Mouse (Mus musculus): ENCODE measurements around the gene Gm49318. TPM values are rescaled to one million over a fixed set of nuclear protein-coding genes. Genes with fewer than 3 reads are reported as not detected.

Gene Gm49318
- polyA plus RNA-seq, 1 experiment from 2014 or later: not detected

DNA sequence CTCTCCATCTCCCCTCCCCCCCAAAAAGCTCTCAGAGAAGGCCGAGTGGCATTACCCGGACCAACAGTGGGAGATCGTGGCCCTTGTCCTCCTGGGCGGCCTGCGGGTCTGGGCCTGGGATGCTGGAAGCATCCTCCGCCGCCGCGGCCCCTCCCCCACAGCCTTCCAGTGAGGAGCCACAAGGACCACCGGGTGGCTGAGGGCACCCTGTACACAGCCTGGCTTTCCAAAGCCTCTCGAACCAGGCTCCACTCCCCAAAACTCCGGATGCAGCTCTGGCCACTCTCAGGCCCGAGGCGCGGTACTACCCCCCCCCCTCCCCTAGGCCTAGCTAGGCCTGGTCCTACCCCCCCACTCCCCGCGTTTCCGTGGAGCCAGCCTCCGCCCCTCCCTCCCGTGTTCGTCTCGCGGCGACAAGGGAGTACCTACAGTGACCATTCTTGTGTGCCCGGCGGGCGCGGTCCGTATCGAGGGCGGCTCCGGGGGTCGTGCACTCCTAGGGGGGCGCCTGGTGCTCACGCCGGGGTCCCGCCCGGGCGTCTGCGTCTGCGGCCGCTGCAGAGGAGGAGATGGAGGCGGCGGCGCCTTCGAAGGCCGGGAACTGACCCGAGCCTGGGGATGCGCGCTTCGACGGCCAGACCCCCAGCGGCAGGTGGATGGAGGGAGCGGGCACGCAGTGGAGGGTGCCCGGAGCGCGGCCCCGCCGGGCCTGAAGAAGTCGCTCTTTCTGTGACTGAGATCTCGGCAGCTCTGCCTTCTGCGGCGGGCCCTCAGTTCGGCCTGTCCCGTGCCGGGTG, 19.7 kb downstream of the Gm49318 start:
- no peaks in the 10 kb centered on the region for H3K9me3 ChIP-seq (ENCODE audit: control insufficient read depth, low read length)
- H3K36me3 ChIP-seq (ENCODE audit: control insufficient read depth, insufficient read depth, low read length): no peaks in the 10 kb centered on the region
- peaks cover 26% of the 10 kb centered on the region for H3K4me1 ChIP-seq (ENCODE audit: control insufficient read depth, insufficient read depth, low read length)
- peak overlapping the region; percentile 93 for H3K9ac ChIP-seq (replicated peaks; ENCODE audit: low read depth, low read length)
- H3K27ac ChIP-seq (ENCODE audit: low read depth, low read length): peak overlapping the region; percentile 94
- WGBS: under 1% methylated on average over 65 of the region's 67 CpGs
- peak; percentile 47 for ATAC-seq (ENCODE audit: low read depth)
- peak overlapping the region; percentile 74 for H3K4me2 ChIP-seq (ENCODE audit: low read depth, low read length)
- no peaks in the 10 kb centered on the region; the same call in 1 of the 2 replicates for H3K27me3 ChIP-seq (ENCODE audit: control insufficient read depth, insufficient read depth, low read length)
- H3K4me3 ChIP-seq (ENCODE audit: low read depth, low read length): peak overlapping the region; percentile 92

DNA sequence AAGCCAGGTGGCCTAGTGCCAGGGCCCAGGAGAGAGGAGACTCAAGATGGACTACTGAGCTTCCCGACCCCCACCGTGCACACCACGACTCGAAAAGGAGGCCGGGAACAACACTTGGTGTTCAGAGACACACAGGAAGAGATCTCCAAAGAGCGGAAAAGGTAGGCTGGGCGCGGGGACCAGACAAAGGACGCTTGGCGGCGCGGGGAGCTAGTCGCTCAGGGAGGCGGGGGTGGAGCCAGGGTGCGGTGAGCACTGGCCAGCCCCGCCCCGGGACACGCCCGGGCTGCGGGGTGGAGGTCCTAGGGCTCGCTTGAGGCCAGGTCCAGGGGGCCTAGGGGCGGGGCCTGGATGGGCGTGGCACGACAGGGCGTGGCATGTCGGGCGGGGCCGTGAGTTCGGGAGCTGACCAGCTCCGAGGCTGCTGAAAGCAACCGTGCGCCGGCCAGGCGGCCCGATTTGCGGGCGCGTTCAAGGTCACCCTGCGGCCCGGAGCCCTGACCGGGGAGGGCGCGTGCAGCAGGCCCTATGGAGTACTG, 20.6 kb downstream of the Gm49318 start:
- Histone ChIP-seq H3K9ac (replicated peaks; ENCODE audit: low read depth, low read length) (peak overlapping the region; percentile 93), H3K4me1 (ENCODE audit: control insufficient read depth, insufficient read depth, low read length) (peaks cover 26% of the 10 kb centered on the region), H3K4me2 (ENCODE audit: low read depth, low read length) (peak overlapping the region; percentile 74), H3K4me3 (ENCODE audit: low read depth, low read length) (peak overlapping the region; percentile 92), H3K27ac (ENCODE audit: low read depth, low read length) (peak overlapping the region; percentile 94), H3K9me3 (ENCODE audit: control insufficient read depth, low read length) (no peaks in the 10 kb centered on the region), H3K36me3 (ENCODE audit: control insufficient read depth, insufficient read depth, low read length) (no peaks in the 10 kb centered on the region), H3K27me3 (ENCODE audit: control insufficient read depth, insufficient read depth, low read length) (no peaks in the 10 kb centered on the region; the same call in 1 of the 2 replicates)
- ATAC-seq (ENCODE audit: low read depth): peak; percentile 26
- under 1% methylated on average over 35 of the region's 43 CpGs for WGBS

DNA sequence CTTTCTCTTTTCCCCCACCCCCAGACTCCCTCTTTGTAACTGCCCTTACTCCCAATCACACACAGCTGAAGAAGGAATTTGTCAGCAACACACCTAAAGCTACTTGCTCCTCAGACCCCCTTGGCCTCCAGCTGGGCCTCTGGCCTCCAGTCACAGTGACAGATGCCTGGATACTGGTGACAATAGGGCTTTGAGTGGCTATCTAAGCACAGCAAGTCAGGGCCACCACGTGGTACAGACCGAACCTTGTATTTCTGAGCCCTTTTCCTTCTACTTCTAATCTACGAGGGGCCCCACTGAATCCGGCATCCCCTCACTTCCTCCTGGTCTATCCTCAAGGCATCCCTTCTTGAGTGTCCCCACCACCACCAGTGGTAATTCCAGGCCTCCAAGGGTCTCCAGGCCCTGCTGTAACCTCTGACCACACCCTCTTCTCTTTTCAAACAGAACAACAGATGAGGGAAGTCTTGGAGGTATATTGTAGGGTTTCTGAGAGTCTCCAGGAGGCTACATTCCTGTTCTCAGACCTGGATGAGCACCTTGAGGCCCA, 21.3 kb downstream of the Gm49318 start:
- no peak for ATAC-seq (ENCODE audit: low read depth)
- H3K4me3 ChIP-seq (ENCODE audit: low read depth, low read length): peak overlapping the region; percentile 92
- peak overlapping the region; percentile 74 for H3K4me2 ChIP-seq (ENCODE audit: low read depth, low read length)
- H3K4me1 ChIP-seq (ENCODE audit: control insufficient read depth, insufficient read depth, low read length): peaks cover 26% of the 10 kb centered on the region
- no peaks in the 10 kb centered on the region for H3K9me3 ChIP-seq (ENCODE audit: control insufficient read depth, low read length)
- H3K27ac ChIP-seq (ENCODE audit: low read depth, low read length): peak overlapping the region; percentile 94
- H3K9ac ChIP-seq (replicated peaks; ENCODE audit: low read depth, low read length): peak overlapping the region; percentile 93
- no peaks in the 10 kb centered on the region for H3K36me3 ChIP-seq (ENCODE audit: control insufficient read depth, insufficient read depth, low read length)
- H3K27me3 ChIP-seq (ENCODE audit: control insufficient read depth, insufficient read depth, low read length): no peaks in the 10 kb centered on the region; the same call in 1 of the 2 replicates
- WGBS: 17% methylated on average over 4 of the region's 4 CpGs

DNA sequence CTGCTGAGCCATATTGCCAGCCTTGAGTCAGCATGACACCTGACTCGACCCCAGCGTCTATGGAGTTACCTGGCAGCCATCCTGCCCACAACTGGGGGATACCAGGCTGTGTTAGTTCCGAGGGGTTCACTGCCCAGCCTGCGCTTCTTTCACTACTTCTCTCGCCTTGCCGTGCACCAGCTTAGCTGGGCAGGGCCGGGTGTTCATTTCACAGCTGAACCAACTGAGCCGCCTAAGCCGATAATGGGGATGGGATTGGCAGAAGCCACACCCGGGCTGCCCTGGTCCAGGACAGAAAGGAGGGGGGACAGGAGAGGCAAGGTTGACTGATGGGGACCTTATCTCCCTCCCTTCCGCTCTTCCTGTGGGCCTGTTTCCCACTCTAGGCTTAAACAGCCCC, 21.7 kb downstream of the Gm49318 start:
- 66% methylated on average over 11 of the region's 11 CpGs for WGBS
- Histone ChIP-seq H3K4me2 (ENCODE audit: low read depth, low read length) (peak overlapping the region; percentile 74), H3K36me3 (ENCODE audit: control insufficient read depth, insufficient read depth, low read length) (no peaks in the 10 kb centered on the region), H3K4me1 (ENCODE audit: control insufficient read depth, insufficient read depth, low read length) (peaks cover 26% of the 10 kb centered on the region), H3K9ac (replicated peaks; ENCODE audit: low read depth, low read length) (peak overlapping the region; percentile 93), H3K27me3 (ENCODE audit: control insufficient read depth, insufficient read depth, low read length) (no peaks in the 10 kb centered on the region; the same call in 1 of the 2 replicates), H3K9me3 (ENCODE audit: control insufficient read depth, low read length) (no peaks in the 10 kb centered on the region), H3K27ac (ENCODE audit: low read depth, low read length) (no peak overlapping the region), H3K4me3 (ENCODE audit: low read depth, low read length) (peak overlapping the region; percentile 92)
- no peak for ATAC-seq (ENCODE audit: low read depth)

DNA sequence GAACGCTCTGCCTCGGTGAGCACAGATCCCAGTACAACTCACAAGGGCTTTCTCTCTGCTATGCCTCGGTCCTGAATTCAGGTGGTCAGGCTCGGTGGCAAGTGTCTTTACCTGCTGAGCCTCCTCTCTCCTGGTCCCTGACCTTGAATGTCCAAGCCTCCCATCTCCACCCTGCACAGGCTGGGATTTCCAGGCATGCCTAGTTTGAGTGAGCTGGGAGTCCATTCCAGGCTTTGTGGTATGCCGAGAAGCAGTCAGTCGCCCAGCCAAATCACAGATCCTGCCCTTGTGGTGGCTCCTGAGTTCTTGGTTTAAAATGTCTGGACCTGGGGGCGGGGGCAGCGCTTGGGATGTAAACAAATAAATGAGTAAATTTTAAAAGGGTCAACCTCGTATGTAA, 23.7 kb downstream of the Gm49318 start:
- Histone ChIP-seq H3K4me3 (ENCODE audit: low read depth, low read length) (no peak overlapping the region), H3K9me3 (ENCODE audit: control insufficient read depth, low read length) (no peaks in the 10 kb centered on the region), H3K9ac (replicated peaks; ENCODE audit: low read depth, low read length) (no peak overlapping the region), H3K4me1 (ENCODE audit: control insufficient read depth, insufficient read depth, low read length) (peaks cover 26% of the 10 kb centered on the region), H3K4me2 (ENCODE audit: low read depth, low read length) (peak overlapping the region; percentile 14; the same call in 1 of the 2 replicates), H3K27me3 (ENCODE audit: control insufficient read depth, insufficient read depth, low read length) (no peaks in the 10 kb centered on the region; the same call in 1 of the 2 replicates), H3K36me3 (ENCODE audit: control insufficient read depth, insufficient read depth, low read length) (no peaks in the 10 kb centered on the region), H3K27ac (ENCODE audit: low read depth, low read length) (no peak overlapping the region)
- WGBS: 64% methylated on average over 9 of the region's 9 CpGs
- ATAC-seq (ENCODE audit: low read depth): no peak

DNA sequence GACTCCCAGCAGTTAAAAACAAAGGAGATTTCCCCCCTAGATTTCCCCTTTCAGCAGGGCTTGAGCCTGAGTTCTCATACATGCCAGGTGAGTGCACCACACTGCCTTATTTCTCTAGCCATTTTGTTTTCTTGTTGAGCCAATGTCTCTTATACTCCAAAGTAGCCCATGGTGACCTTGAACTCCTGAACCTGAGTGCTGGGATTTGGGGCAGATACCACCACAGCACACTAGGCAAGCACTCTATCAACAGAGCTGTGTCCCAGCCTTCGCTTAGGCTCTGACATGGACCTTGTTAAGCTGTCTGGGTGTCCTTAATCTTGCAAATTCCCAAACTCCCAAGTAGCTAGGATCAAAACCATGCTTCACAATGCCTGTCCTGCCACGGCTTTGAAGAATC, 29.2 kb downstream of the Gm49318 start:
- no peak for ATAC-seq (ENCODE audit: low read depth)
- no peaks in the 10 kb centered on the region for H3K4me1 ChIP-seq (ENCODE audit: control insufficient read depth, insufficient read depth, low read length)
- H3K27me3 ChIP-seq (ENCODE audit: control insufficient read depth, insufficient read depth, low read length): no peaks in the 10 kb centered on the region
- no peak overlapping the region for H3K27ac ChIP-seq (ENCODE audit: low read depth, low read length)
- WGBS: 55% methylated on average over 2 of the region's 2 CpGs
- no peak overlapping the region for H3K9ac ChIP-seq (replicated peaks; ENCODE audit: low read depth, low read length)
- H3K36me3 ChIP-seq (ENCODE audit: control insufficient read depth, insufficient read depth, low read length): no peaks in the 10 kb centered on the region
- no peak overlapping the region for H3K4me2 ChIP-seq (ENCODE audit: low read depth, low read length)
- H3K9me3 ChIP-seq (ENCODE audit: control insufficient read depth, low read length): no peaks in the 10 kb centered on the region
- no peak overlapping the region for H3K4me3 ChIP-seq (ENCODE audit: low read depth, low read length)

DNA sequence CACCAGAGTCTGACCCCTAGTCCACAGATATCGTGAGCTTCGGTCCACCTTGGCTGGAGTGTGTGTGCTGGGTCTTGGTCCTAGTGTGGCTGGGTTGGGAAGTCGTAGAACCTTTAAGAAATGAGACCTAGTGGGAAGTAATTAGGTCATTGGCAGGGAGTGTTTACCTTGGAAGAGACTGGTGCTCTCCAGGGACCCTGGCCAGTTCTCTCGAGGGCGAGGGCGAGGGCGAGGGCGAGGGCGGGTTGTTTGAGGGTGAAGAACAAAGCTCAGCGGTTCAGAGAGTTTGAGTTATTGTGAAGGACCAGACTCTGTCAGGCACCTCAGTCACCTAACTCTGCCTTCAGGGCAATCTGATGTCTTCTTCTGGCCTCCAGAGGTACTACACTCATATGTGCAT, 33.2 kb downstream of the Gm49318 start:
- Histone ChIP-seq H3K27ac (ENCODE audit: low read depth, low read length) (no peak overlapping the region), H3K27me3 (ENCODE audit: control insufficient read depth, insufficient read depth, low read length) (no peaks in the 10 kb centered on the region), H3K9ac (replicated peaks; ENCODE audit: low read depth, low read length) (no peak overlapping the region), H3K9me3 (ENCODE audit: control insufficient read depth, low read length) (no peaks in the 10 kb centered on the region), H3K36me3 (ENCODE audit: control insufficient read depth, insufficient read depth, low read length) (peaks cover 15% of the 10 kb centered on the region; the same call in 1 of the 2 replicates), H3K4me3 (ENCODE audit: low read depth, low read length) (no peak overlapping the region), H3K4me1 (ENCODE audit: control insufficient read depth, insufficient read depth, low read length) (peaks cover 10% of the 10 kb centered on the region), H3K4me2 (ENCODE audit: low read depth, low read length) (no peak overlapping the region)
- WGBS: 86% methylated on average over 10 of the region's 10 CpGs
- no peak for ATAC-seq (ENCODE audit: low read depth)

DNA sequence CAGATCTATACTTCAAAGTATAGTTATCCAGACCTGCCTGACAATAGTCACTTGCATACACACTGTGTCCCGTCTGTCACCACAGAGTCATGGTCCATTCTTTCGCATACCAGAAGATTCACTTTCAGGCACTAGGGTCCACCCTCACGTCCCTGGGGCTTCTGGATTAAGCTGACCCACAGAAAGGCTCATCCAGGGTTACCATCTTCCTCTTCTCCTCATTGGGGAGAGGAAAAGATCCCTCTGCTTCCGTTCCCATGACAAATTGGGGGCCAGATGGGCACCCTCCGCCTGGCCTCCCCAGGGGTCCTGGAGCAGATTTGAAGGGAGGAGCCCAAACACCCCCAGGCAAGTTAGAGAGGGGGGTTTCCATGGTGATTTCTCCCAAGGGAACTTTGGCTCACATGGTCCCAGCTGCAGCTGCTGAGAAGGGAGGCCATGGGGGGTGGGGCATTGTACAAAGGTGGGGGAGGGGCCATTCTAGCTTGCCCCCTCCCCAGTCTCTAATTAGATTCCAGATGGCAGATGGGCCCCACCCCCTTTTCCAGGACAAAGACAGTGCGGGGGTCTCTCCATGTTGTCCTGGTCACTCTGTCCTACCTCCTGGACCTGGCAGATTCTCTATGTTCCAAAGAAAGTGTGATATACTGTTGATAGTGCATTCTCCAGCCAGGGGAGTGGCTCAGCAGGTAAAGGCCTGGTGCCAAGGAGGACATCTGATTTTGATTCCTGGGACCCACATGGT, 35.6 kb downstream of the Gm49318 start:
- H3K4me1 ChIP-seq (ENCODE audit: control insufficient read depth, insufficient read depth, low read length): peaks cover 10% of the 10 kb centered on the region
- no peaks in the 10 kb centered on the region for H3K27me3 ChIP-seq (ENCODE audit: control insufficient read depth, insufficient read depth, low read length)
- WGBS: 15% methylated on average over 6 of the region's 6 CpGs
- no peaks in the 10 kb centered on the region for H3K9me3 ChIP-seq (ENCODE audit: control insufficient read depth, low read length)
- ATAC-seq (ENCODE audit: low read depth): peak; percentile 54
- no peak overlapping the region for H3K9ac ChIP-seq (replicated peaks; ENCODE audit: low read depth, low read length)
- no peak overlapping the region for H3K4me2 ChIP-seq (ENCODE audit: low read depth, low read length)
- H3K27ac ChIP-seq (ENCODE audit: low read depth, low read length): peak overlapping the region; percentile 34; the same call in 1 of the 2 replicates
- peaks cover 22% of the 10 kb centered on the region for H3K36me3 ChIP-seq (ENCODE audit: control insufficient read depth, insufficient read depth, low read length)
- H3K4me3 ChIP-seq (ENCODE audit: low read depth, low read length): no peak overlapping the region
